Mouse (Mus musculus): ENCODE results near the gene Pheta1. TPM values are rescaled to one million over a fixed set of nuclear protein-coding genes. Genes with fewer than 3 reads are reported as not detected.

The Pheta1 gene
- polyA plus RNA-seq, 1 experiment from 2014 or later = 65.0 TPM

DNA sequence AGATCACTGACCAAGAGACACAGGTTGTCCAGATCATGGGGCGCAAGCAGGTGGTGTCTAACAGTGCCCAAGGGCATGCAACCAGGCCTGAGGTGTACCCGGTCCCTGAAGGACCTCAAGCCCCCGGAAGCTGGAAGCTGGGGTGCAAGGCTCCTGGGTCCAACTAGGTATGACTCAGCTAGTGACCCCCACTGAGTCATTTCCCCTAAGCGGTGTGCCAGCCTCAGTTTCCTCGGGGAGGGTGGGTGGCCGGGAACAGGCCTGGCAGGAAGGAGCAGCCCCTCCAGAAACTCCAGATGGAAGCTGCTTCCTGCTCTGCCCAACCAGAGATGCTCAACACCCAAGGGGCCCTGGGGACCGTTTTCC is 14.6 kb upstream of the Pheta1 start:
- whole genome bisulfite sequencing = 63% methylated on average over 7 of the region's 7 CpGs
- no peak for TF ChIP-seq CTCF (IDR thresholded peaks at IDR 0.05; ENCODE audit: low read depth)
- Histone ChIP-seq H3K4me2 (replicated peaks; ENCODE audit: low read depth) (peak overlapping the region; percentile 92), H3K27me3 (replicated peaks; ENCODE audit: control insufficient read depth, insufficient read depth, low read length) (no peaks in the 10 kb centered on the region), H3K27ac (ENCODE audit: low read depth, low read length) (no peak overlapping the region), H3K4me1 (replicated peaks; ENCODE audit: control insufficient read depth, insufficient read depth, low read length) (peaks cover 6% of the 10 kb centered on the region), H3K9me3 (ENCODE audit: control insufficient read depth) (no peaks in the 10 kb centered on the region), H3K36me3 (ENCODE audit: control insufficient read depth, insufficient read depth) (no peaks in the 10 kb centered on the region), H3K9ac (ENCODE audit: low read depth, low read length) (no peak overlapping the region), H3K4me3 (ENCODE audit: low read depth, low read length) (no peak overlapping the region)
- ATAC-seq = no peak

DNA sequence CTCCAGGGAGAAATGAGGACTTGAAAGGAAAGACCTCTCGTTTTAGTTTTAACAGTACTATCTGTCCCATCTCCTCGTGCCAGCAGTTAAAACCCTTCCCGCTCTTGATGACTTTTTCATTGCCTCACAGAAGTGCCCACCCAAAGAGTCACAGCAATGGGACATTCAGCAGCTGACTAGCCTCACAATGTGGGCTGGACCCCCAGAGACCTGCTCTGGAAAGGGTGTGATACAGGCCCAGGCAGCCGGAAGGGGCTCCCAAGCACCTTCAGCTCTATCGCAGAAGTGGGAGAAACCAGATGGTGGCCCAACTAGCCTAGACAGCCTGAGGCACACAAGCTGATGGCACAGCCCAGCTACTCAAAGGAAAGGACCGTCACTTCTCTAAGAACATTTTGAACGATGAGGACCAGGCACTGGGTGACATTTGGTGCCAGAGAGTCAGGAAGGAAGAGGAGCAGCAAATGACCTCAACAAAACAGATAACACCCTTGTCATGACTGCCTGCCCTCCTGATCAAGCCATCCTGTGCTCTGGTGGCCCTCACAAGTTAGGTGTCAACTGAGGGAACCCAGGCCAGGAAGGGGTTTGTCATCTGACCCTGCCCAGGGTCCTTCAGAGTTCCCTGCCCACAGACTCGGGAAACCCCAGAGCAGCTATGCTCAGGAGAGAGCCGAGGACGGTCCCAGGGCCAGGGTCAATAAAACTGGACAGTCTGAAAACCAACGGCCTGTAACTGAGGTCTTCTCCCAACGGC is 13.6 kb upstream of the Pheta1 start:
- no peak for ATAC-seq
- 37% methylated on average over 12 of the region's 12 CpGs for WGBS
- Histone ChIP-seq H3K27me3 (replicated peaks; ENCODE audit: control insufficient read depth, insufficient read depth, low read length) (no peaks in the 10 kb centered on the region), H3K4me2 (replicated peaks; ENCODE audit: low read depth) (peak overlapping the region; percentile 92), H3K9ac (ENCODE audit: low read depth, low read length) (peak overlapping the region; percentile 82), H3K27ac (ENCODE audit: low read depth, low read length) (peak overlapping the region; percentile 92), H3K4me1 (replicated peaks; ENCODE audit: control insufficient read depth, insufficient read depth, low read length) (peaks cover 6% of the 10 kb centered on the region), H3K4me3 (ENCODE audit: low read depth, low read length) (peak overlapping the region; percentile 79), H3K36me3 (ENCODE audit: control insufficient read depth, insufficient read depth) (no peaks in the 10 kb centered on the region), H3K9me3 (ENCODE audit: control insufficient read depth) (no peaks in the 10 kb centered on the region)
- TF ChIP-seq CTCF (IDR thresholded peaks at IDR 0.05; ENCODE audit: low read depth) = no peak

DNA sequence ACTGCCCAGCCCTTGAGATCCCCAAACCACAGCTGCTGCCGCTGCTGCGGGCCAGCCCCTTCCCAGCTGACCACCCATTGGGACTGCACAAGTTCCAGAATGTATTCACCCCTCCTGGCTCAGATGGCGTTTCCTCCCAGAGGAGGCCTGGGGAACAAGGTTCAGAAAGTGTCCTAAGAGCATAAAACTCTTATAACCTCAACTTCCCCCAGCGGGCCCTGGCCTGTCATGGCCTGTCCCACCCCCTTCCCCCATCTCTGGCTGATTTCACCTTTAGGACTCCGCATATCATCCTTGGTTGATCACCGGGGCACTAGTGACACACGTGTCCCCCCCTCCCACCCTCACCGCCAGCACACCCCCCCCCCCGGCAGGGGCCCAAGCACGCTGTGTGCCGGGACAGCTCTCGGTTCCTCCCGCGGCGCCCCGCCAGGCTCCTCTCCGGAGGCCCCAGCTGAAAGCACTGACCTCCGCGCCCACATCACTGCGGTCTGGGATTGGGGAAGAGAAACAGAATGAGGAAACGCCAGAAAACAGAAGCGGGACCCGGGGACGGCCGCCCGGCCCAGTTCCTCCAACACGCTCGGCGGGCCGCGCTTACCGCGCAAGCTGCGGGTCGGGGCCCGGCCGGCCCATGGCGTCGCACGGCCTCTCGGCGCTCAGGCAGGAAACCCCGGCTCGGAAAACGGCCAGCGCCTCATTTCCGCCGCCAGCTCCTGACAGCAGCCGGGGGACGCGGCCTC is 12.7 kb upstream of the Pheta1 start:
- peaks cover 6% of the 10 kb centered on the region for H3K4me1 ChIP-seq (replicated peaks; ENCODE audit: control insufficient read depth, insufficient read depth, low read length)
- under 1% methylated on average over 49 of the region's 51 CpGs for WGBS
- peak overlapping the region; percentile 92 for H3K4me2 ChIP-seq (replicated peaks; ENCODE audit: low read depth)
- H3K9ac ChIP-seq (ENCODE audit: low read depth, low read length) = peak overlapping the region; percentile 82
- no peaks in the 10 kb centered on the region for H3K27me3 ChIP-seq (replicated peaks; ENCODE audit: control insufficient read depth, insufficient read depth, low read length)
- no peaks in the 10 kb centered on the region for H3K9me3 ChIP-seq (ENCODE audit: control insufficient read depth)
- no peak for TF ChIP-seq CTCF (IDR thresholded peaks at IDR 0.05; ENCODE audit: low read depth)
- peak overlapping the region; percentile 79 for H3K4me3 ChIP-seq (ENCODE audit: low read depth, low read length)
- peak overlapping the region; percentile 92 for H3K27ac ChIP-seq (ENCODE audit: low read depth, low read length)
- H3K36me3 ChIP-seq (ENCODE audit: control insufficient read depth, insufficient read depth) = no peaks in the 10 kb centered on the region
- peak; percentile 6 for ATAC-seq

DNA sequence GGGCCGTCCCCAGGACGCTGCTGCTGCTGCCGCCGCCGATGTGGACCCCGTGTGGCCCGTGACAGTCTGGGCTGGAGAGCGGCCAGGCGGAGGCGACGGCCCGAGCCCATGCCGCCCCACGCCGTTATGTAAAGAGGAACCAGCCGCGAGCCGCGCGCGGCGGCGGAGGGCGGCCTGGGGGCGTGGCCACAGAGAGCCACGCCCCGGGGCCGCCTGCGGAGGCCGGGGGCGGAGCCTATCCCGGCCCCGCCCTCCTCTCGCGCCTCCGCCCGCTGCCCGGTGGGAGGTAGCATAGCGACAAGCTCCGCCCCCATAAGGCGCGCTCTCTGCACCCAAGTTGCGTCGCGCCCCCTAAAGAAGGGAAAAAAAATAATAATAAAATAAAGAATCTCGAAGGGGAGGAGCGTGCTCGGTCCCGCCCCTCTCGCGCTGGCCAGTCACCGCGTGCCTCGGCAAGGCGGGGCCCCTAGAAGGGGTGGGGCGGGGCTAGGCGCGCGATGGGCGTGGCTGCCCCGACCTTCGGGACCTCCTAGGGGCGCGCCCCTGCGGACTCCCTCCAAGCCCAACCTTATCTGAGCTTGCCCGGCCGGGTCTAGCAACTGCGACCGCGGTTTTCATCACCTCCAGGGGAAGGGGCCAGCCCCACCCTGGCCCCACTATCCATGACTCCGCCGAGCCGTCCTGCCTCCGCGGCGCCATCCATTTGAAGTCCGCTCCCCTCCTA is 11.9 kb upstream of the Pheta1 start:
- TF ChIP-seq CTCF (IDR thresholded peaks at IDR 0.05; ENCODE audit: low read depth) = peak; percentile 40
- under 1% methylated on average over 53 of the region's 77 CpGs for WGBS
- peak; percentile 83 for ATAC-seq

DNA sequence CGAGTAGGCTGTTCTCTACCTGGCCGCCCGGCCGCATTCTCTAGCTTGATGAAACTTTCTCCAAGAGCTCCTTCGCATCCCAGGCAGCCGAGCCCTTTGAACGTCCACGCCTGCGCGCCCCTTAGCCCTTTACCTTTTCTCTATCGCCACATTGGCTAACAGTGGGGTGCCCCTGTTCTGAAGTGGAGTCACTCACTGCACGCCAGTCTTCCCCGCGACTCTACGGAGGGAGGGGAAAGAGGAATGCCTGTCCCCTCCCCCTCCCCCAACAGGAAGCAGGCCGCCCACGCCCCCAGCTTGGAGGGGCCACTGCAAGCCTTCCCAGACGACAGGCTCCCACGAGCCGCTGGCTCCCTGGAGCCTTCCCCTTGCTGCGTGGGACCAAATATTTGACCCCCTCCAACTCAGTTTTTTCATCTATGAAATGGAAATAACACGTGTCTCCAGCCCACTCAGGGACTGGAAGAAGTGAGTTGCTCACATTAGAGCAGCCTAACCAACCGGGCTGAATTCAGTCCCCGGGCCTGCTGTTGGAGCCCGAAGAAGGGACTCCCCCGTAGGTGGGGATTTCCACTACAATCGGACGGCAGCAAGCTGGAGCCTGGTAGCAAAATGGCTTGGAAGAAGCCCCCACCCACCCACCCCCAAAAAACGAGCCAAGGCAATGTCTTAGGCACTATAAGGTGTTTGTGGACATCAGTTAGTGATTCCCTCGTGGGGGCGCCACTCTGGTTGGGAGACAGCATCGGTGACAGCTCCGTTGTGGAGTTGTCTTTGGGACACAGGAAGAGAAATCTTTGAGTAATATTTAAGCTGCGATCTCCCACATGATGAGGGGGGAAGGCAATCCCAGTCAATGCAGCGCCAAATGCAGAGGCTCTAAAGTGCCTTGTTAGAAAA is 11.1 kb upstream of the Pheta1 start, which contains the start of gene Sh2b3:
Gene Sh2b3, minus strand, starts transcription at position 206 of the 900 bp plus-strand sequence.
- H3K9me3 ChIP-seq (ENCODE audit: control insufficient read depth) = no peaks in the 10 kb centered on the region
- WGBS = 1% methylated on average over 35 of the region's 35 CpGs
- peaks cover 6% of the 10 kb centered on the region for H3K4me1 ChIP-seq (replicated peaks; ENCODE audit: control insufficient read depth, insufficient read depth, low read length)
- peak; percentile 6; the same call in 1 of the 2 replicates for ATAC-seq
- H3K9ac ChIP-seq (ENCODE audit: low read depth, low read length) = peak within 1 kb of the TSS; percentile 82
- no peaks in the 10 kb centered on the region for H3K36me3 ChIP-seq (ENCODE audit: control insufficient read depth, insufficient read depth)
- peak within 1 kb of the TSS; percentile 92 for H3K27ac ChIP-seq (ENCODE audit: low read depth, low read length)
- H3K4me2 ChIP-seq (replicated peaks; ENCODE audit: low read depth) = peak within 1 kb of the TSS; percentile 92
- H3K4me3 ChIP-seq (ENCODE audit: low read depth, low read length) = peak within 1 kb of the TSS; percentile 79
- H3K27me3 ChIP-seq (replicated peaks; ENCODE audit: control insufficient read depth, insufficient read depth, low read length) = no peaks in the 10 kb centered on the region
- TF ChIP-seq CTCF (IDR thresholded peaks at IDR 0.05; ENCODE audit: low read depth) = peak; percentile 29

More for the DNA sequence above, 11.9 kb upstream of the Pheta1 start:
- H3K4me3 ChIP-seq (ENCODE audit: low read depth, low read length) = peak overlapping the region; percentile 79
- H3K27ac ChIP-seq (ENCODE audit: low read depth, low read length) = peak overlapping the region; percentile 92
- no peaks in the 10 kb centered on the region for H3K36me3 ChIP-seq (ENCODE audit: control insufficient read depth, insufficient read depth)
- H3K9me3 ChIP-seq (ENCODE audit: control insufficient read depth) = no peaks in the 10 kb centered on the region
- peak overlapping the region; percentile 92 for H3K4me2 ChIP-seq (replicated peaks; ENCODE audit: low read depth)
- H3K27me3 ChIP-seq (replicated peaks; ENCODE audit: control insufficient read depth, insufficient read depth, low read length) = no peaks in the 10 kb centered on the region
- H3K4me1 ChIP-seq (replicated peaks; ENCODE audit: control insufficient read depth, insufficient read depth, low read length) = peaks cover 6% of the 10 kb centered on the region
- peak overlapping the region; percentile 82 for H3K9ac ChIP-seq (ENCODE audit: low read depth, low read length)

All from intestine, postnatal 0 days (tissue).